Comparison of ENCODE assay signal across 12 mouse cellular contexts in genomic region chr15:74455921-74456674, GRCm38 (mm10).
DNase-seq lines count a peak whose midpoint lies in the region; ATAC-seq and TF ChIP-seq lines count a peak whose summit lies in the region.
"Had no signal": no experiment of that assay in that cellular context is flagged by ENCODE, and none has a peak within 500 bp of the region (broad histone marks: within the 10 kb centered on the region; RNA-seq: fewer than 3 reads in every experiment).

No protein-coding gene starts in this region.

- TF ChIP-seq EP300 in liver, postnatal 0 days (IDR thresholded peaks at IDR 0.05; ENCODE audit: low read depth): no peak

- no peak overlapping the region for H3K9ac ChIP-seq in liver, postnatal 0 days (replicated peaks)
- no peak overlapping the region for H3K9ac ChIP-seq in limb, embryonic 13.5 days
- H3K9ac ChIP-seq in midbrain, embryonic 14.5 days (replicated peaks; ENCODE audit: low read length): no peak overlapping the region
- H3K9ac ChIP-seq: hindbrain, embryonic 14.5 days had no signal

- ATAC-seq in liver, postnatal 0 days: no peak
- peak; percentile 68 for ATAC-seq in limb, embryonic 13.5 days (ENCODE audit: low FRiP score, low read depth)
- ATAC-seq in midbrain, embryonic 14.5 days (ENCODE audit: low FRiP score, low TSS enrichment): no peak

- no peak for TF ChIP-seq POLR2A in thymus, adult 2 months (IDR thresholded peaks at IDR 0.05; ENCODE audit: control insufficient read depth, extremely low read depth, insufficient read depth, low read length, poor library complexity)

- no peaks in the 10 kb centered on the region for H3K4me1 ChIP-seq in liver, postnatal 0 days (ENCODE audit: insufficient read depth)
- peaks cover 27% of the 10 kb centered on the region for H3K4me1 ChIP-seq in embryonic facial prominence, embryonic 10.5 days
- H3K4me1 ChIP-seq in limb, embryonic 13.5 days: peaks cover 32% of the 10 kb centered on the region
- H3K4me1 ChIP-seq in thymus, adult 2 months (replicated peaks; ENCODE audit: control insufficient read depth, insufficient read depth, low read length): no peaks in the 10 kb centered on the region
- H3K4me1 ChIP-seq in midbrain, embryonic 14.5 days (ENCODE audit: control insufficient read depth, insufficient read depth, low read length): 0 out of 2 replicates have a peak, but pooled peaks cover 3% of the 10 kb centered on the region
- H3K4me1 ChIP-seq: megakaryocyte, embryonic 14.5 days had no signal

- intact Hi-C loops in gastrocnemius, postnatal 36 days (cut with DNase I): no loop called here

- 59% methylated on average over 11 of the region's 11 CpGs for WGBS in liver, postnatal 0 days (ENCODE audit: insufficient replicate concordance)
- WGBS in embryonic facial prominence, embryonic 10.5 days: 57% methylated on average over 11 of the region's 11 CpGs
- 36% methylated on average over 11 of the region's 11 CpGs for WGBS in limb, embryonic 13.5 days
- 82% methylated on average over 11 of the region's 11 CpGs for WGBS in thymus, adult 2 months
- WGBS in midbrain, embryonic 14.5 days: 71% methylated on average over 11 of the region's 11 CpGs

- H3K4me3 ChIP-seq in liver, postnatal 0 days (ENCODE audit: low read depth, low read length): no peak overlapping the region
- H3K4me3 ChIP-seq in embryonic facial prominence, embryonic 10.5 days: no peak overlapping the region
- no peak overlapping the region for H3K4me3 ChIP-seq in limb, embryonic 13.5 days
- no peak overlapping the region for H3K4me3 ChIP-seq in thymus, adult 2 months (ENCODE audit: control insufficient read depth, insufficient read depth, low read length)
- no peak overlapping the region for H3K4me3 ChIP-seq in midbrain, embryonic 14.5 days (replicated peaks; ENCODE audit: low read depth, low read length)
- H3K4me3 ChIP-seq: megakaryocyte, embryonic 14.5 days had no signal

- TF ChIP-seq CTCF in liver, postnatal 0 days (IDR thresholded peaks at IDR 0.05; ENCODE audit: low read depth): no peak
- no peak for TF ChIP-seq CTCF in thymus, adult 2 months (IDR thresholded peaks at IDR 0.05; ENCODE audit: borderline replicate concordance, control insufficient read depth, extremely low read depth, insufficient read depth, low read length, poor library complexity)

- H3K4me2 ChIP-seq in liver, postnatal 0 days (ENCODE audit: low read depth, low read length): no peak overlapping the region
- 0 out of 2 replicates have a peak overlapping the region, but pooled peaks have one; percentile 4 for H3K4me2 ChIP-seq in limb, embryonic 13.5 days (replicated peaks)
- H3K4me2 ChIP-seq in midbrain, embryonic 14.5 days (ENCODE audit: low read length): no peak overlapping the region
- H3K4me2 ChIP-seq: hindbrain, embryonic 14.5 days; liver, embryonic 11.5 days had no signal

- no peaks in the 10 kb centered on the region for H3K27me3 ChIP-seq in liver, postnatal 0 days (ENCODE audit: insufficient read depth, low read length)
- H3K27me3 ChIP-seq in embryonic facial prominence, embryonic 10.5 days (replicated peaks; ENCODE audit: low read depth, poor library complexity, severe bottlenecking): no peaks in the 10 kb centered on the region
- H3K27me3 ChIP-seq in limb, embryonic 13.5 days: peaks cover 7% of the 10 kb centered on the region; the same call in 1 of the 2 replicates
- no peaks in the 10 kb centered on the region for H3K27me3 ChIP-seq in thymus, adult 2 months (ENCODE audit: control insufficient read depth, insufficient read depth, low read length)
- no peaks in the 10 kb centered on the region for H3K27me3 ChIP-seq in midbrain, embryonic 14.5 days (ENCODE audit: control insufficient read depth, insufficient read depth, low read length)

- DNase-seq in liver (peak; percentile 9), MN1 (ENCODE audit: low spot score) (no peak)
- no peak for DNase-seq in liver, postnatal 0 days
- peak; percentile 73 for DNase-seq in embryonic facial prominence, embryonic 10.5 days (ENCODE audit: low spot score)
- peak; percentile 19 to 41 for DNase-seq in gastrocnemius, postnatal 36 days
- DNase-seq in thymus, adult 2 months: no peak
- no peak for DNase-seq in midbrain, embryonic 14.5 days
- DNase-seq: spleen, adult 18-20 months had no signal

- no peak overlapping the region for H3K27ac ChIP-seq in liver, postnatal 0 days (ENCODE audit: low read depth)
- peak overlapping the region; percentile 40; the same call in 1 of the 2 replicates for H3K27ac ChIP-seq in embryonic facial prominence, embryonic 10.5 days (replicated peaks)
- H3K27ac ChIP-seq in limb, embryonic 13.5 days: 0 out of 2 replicates have a peak overlapping the region, but pooled peaks have one; percentile 15
- H3K27ac ChIP-seq in thymus, adult 2 months (ENCODE audit: control insufficient read depth, insufficient read depth, low read length): no peak overlapping the region
- H3K27ac ChIP-seq in midbrain, embryonic 14.5 days (replicated peaks; ENCODE audit: low read depth, low read length): no peak overlapping the region
- H3K27ac ChIP-seq: hindbrain, embryonic 14.5 days had no signal

- H3K9me3 ChIP-seq in liver, postnatal 0 days (ENCODE audit: low read length): no peaks in the 10 kb centered on the region
- no peaks in the 10 kb centered on the region for H3K9me3 ChIP-seq in embryonic facial prominence, embryonic 10.5 days
- no peaks in the 10 kb centered on the region for H3K9me3 ChIP-seq in limb, embryonic 13.5 days
- no peaks in the 10 kb centered on the region for H3K9me3 ChIP-seq in midbrain, embryonic 14.5 days (ENCODE audit: control insufficient read depth, low read length)
- H3K9me3 ChIP-seq: megakaryocyte, embryonic 14.5 days had no signal

- no peaks in the 10 kb centered on the region for H3K36me3 ChIP-seq in liver, postnatal 0 days (replicated peaks; ENCODE audit: insufficient read depth, low read length)
- no peaks in the 10 kb centered on the region for H3K36me3 ChIP-seq in embryonic facial prominence, embryonic 10.5 days (replicated peaks)
- no peaks in the 10 kb centered on the region for H3K36me3 ChIP-seq in limb, embryonic 13.5 days
- H3K36me3 ChIP-seq in thymus, adult 2 months (ENCODE audit: control insufficient read depth, insufficient read depth, low read length): no peaks in the 10 kb centered on the region
- no peaks in the 10 kb centered on the region for H3K36me3 ChIP-seq in midbrain, embryonic 14.5 days (ENCODE audit: control insufficient read depth, insufficient read depth, low read length)

Comparison
In these comparisons a context has a peak if more than half of its experiments do, and no peak if none do; other contexts are left out.
1. DNase-seq: peak in liver (single experiment), embryonic facial prominence, embryonic 10.5 days (single experiment) and gastrocnemius, postnatal 36 days (2 of 2); none in liver, postnatal 0 days (single experiment), thymus, adult 2 months (single experiment), MN1 (single experiment) and midbrain, embryonic 14.5 days (single experiment).
2. H3K27ac ChIP-seq: peak in embryonic facial prominence, embryonic 10.5 days (single experiment) and limb, embryonic 13.5 days (single experiment); none in liver, postnatal 0 days (single experiment), thymus, adult 2 months (single experiment) and midbrain, embryonic 14.5 days (single experiment).